Mouse (Mus musculus) left cerebral cortex, adult 2 months (tissue): ENCODE measurements at regions not wholly inside any gene's neighbourhood (a gene's known extent, or its start where the extent isn't known, plus 50 kb on each side); places are given as distances from the start of the nearest gene placed in this dataset.

ENCODE experiments used
- DNase-seq, 2 experiments: peaks; one replicate each; pipeline ENCODE4 v3.0.0; 2021 to 2022; ENCODE audit warnings: low spot score in 2 of 2, mixed read lengths in 1 of 2; ENCODE audit errors: extremely low spot score in 1 of 2
- H3K27ac ChIP-seq: fragments of 200-600 bp; 2 replicates; pipeline ENCODE4 v1.8.1; 2022
- H3K4me3 ChIP-seq: fragments of 200-600 bp; 2 replicates; pipeline ENCODE4 v1.8.1; 2022
- CTCF ChIP-seq: fragments of 200-600 bp; IDR thresholded peaks from 2 replicates; pipeline ENCODE4 v1.8.1; 2022; ENCODE audit warnings: antibody characterized with exemption, mild to moderate bottlenecking, moderate library complexity
- intact Hi-C: fragments of 180-260 bp; cut with DNase I; formaldehyde crosslinking; loops from one replicate; pipeline ENCODE4 v1.15.1; 2025

DNA sequence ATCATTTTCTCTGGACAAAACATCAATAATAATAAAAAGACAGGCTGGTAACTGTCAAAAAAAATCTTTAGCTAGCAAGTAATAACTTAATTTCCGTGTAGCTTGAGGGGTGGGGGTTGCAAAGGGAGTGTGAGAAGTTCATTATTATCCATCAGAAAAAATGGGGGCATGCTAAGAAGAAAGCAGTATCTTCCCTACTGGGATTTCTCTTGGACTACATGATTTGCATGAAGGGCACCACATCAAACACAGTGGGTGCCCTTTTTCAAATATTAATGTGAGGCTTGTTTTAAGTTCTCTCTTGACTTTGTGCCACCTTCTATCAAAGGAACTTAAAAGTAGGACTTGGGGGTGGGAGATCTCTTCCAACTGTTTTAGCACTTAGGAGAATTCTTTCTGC lies 783.4 kb upstream of the Manea start:
- intact Hi-C loops = no loop called here
- no peak overlapping the region for H3K27ac ChIP-seq
- no peak for DNase-seq
- TF ChIP-seq CTCF = no peak
- H3K4me3 ChIP-seq = no peak overlapping the region

- DNase-seq = peak in 1 of 2 experiments; percentile 7
- TF ChIP-seq CTCF = no peak
- H3K4me3 ChIP-seq = no peak overlapping the region
- no peak overlapping the region for H3K27ac ChIP-seq
- intact Hi-C loops = no loop called here
These were observed 771.3 kb upstream of the Manea start for GRCm38 (mm10) chr4:27117978-27118377.

- intact Hi-C loops = no loop called here
- Histone ChIP-seq H3K4me3 (no peak overlapping the region), H3K27ac (no peak overlapping the region)
- TF ChIP-seq CTCF = no peak
- no peak for DNase-seq
These were observed 770.6 kb upstream of the Manea start for GRCm38 (mm10) chr4:27117075-27117827.

DNA sequence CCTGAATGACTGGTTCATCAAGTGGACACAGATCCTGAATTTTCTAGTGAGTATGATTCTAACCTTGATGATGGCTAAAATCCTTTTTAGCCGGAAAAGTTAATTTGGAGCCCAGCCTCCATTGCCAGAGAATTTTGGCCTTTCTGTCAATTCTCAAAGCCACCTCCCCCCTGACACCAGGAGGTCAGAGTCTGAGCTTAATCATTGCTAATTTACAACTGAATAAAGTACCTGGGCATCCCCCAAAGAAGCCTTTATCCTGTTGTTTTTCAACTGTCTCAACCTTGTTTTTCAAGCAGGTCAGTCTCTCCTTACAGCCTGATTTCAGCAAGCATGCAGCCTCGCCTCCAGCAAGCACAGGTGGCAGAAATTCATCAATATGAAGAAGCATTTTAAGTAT lies 758.7 kb upstream of the Manea start:
- Histone ChIP-seq H3K4me3 (no peak overlapping the region), H3K27ac (no peak overlapping the region)
- intact Hi-C loops = no loop called here
- no peak for DNase-seq
- TF ChIP-seq CTCF = no peak

GRCm38 (mm10) chr4:27096245-27096644 lies 749.6 kb upstream of the Manea start:
- Histone ChIP-seq H3K27ac (no peak overlapping the region), H3K4me3 (no peak overlapping the region)
- TF ChIP-seq CTCF = no peak
- DNase-seq = no peak
- intact Hi-C loops = no loop called here

- DNase-seq = no peak
- no peak for TF ChIP-seq CTCF
- Histone ChIP-seq H3K27ac (no peak overlapping the region), H3K4me3 (no peak overlapping the region)
- intact Hi-C loops = no loop called here
These were observed 703.3 kb upstream of the Manea start for GRCm38 (mm10) chr4:27049971-27050370.

DNA sequence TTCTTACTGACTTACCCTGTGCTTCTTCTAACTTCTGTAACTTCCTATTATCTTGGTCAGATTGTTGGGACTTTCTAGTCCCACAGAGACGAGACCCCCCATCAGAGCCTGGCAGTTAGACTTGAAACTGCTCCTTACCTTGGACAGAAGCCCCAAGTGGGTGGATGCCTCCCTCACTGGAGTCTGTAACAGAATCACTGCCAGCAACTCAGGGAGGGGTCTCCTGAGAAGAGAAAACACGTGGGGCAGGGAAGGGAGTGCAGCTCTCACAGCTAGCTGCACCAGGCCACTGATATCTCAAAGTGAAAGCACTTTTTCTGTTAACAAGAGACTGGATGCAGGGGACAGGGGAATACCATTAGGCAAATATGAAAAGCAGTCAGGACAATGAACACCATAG lies 702.5 kb upstream of the Manea start:
- Histone ChIP-seq H3K27ac (no peak overlapping the region), H3K4me3 (no peak overlapping the region)
- intact Hi-C loops = no loop called here
- no peak for TF ChIP-seq CTCF
- DNase-seq = no peak
